Mouse (Mus musculus): ENCODE measurements at regions not wholly inside any gene's neighbourhood (a gene's known extent, or its start where the extent isn't known, plus 50 kb on each side); places are given as distances from the start of the nearest gene placed in this dataset.

- Histone ChIP-seq H3K9ac (replicated peaks; ENCODE audit: low read length) (no peak overlapping the region), H3K4me1 (ENCODE audit: control insufficient read depth, insufficient read depth, low read length) (no peaks in the 10 kb centered on the region), H3K36me3 (replicated peaks; ENCODE audit: control insufficient read depth, insufficient read depth, low read depth, low read length) (no peaks in the 10 kb centered on the region), H3K4me3 (ENCODE audit: low read depth, low read length) (no peak overlapping the region), H3K9me3 (replicated peaks; ENCODE audit: control insufficient read depth, low read length) (no peaks in the 10 kb centered on the region), H3K27me3 (ENCODE audit: control insufficient read depth, insufficient read depth, low read length) (no peaks in the 10 kb centered on the region), H3K4me2 (ENCODE audit: low read depth, low read length) (no peak overlapping the region), H3K27ac (replicated peaks; ENCODE audit: low read depth, low read length) (no peak overlapping the region)
- DNase-seq (ENCODE audit: low spot score) = no peak
- 90% methylated on average over 12 of the region's 12 CpGs for WGBS
- ATAC-seq (replicated peaks; ENCODE audit: insufficient number of reproducible peaks, low FRiP score, low TSS enrichment, low read depth) = no peak
These were observed 137.0 kb downstream of the Hlx start for GRCm38 (mm10) chr1:184595449-184595848.

DNA sequence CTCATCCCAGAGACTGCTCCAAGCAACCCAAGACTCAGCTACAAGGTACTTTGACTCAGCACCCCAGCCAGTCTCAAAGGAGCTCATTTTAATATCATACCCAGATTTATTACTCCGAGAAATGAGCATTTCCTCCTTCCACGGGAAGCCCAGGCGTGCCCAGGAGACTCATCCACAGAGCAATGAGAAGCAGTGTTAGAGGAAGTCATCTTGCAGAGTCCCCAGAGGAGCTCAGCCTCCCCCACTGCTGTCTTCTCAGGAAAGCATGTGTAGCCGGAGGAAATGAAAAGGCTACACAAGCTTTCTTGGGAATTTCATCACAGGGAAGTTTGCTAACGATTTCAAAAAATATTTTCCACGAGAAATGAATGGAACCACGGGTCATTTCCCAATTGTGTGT, 141.8 kb downstream of the Hlx start:
- Histone ChIP-seq H3K4me3 (ENCODE audit: low read depth, low read length) (no peak overlapping the region), H3K27me3 (ENCODE audit: control insufficient read depth, insufficient read depth, low read length) (no peaks in the 10 kb centered on the region), H3K36me3 (replicated peaks; ENCODE audit: control insufficient read depth, insufficient read depth, low read depth, low read length) (no peaks in the 10 kb centered on the region), H3K9ac (replicated peaks; ENCODE audit: low read length) (no peak overlapping the region), H3K27ac (replicated peaks; ENCODE audit: low read depth, low read length) (no peak overlapping the region), H3K4me2 (ENCODE audit: low read depth, low read length) (no peak overlapping the region), H3K9me3 (replicated peaks; ENCODE audit: control insufficient read depth, low read length) (no peaks in the 10 kb centered on the region), H3K4me1 (ENCODE audit: control insufficient read depth, insufficient read depth, low read length) (no peaks in the 10 kb centered on the region)
- ATAC-seq (replicated peaks; ENCODE audit: insufficient number of reproducible peaks, low FRiP score, low TSS enrichment, low read depth) = no peak
- WGBS = 69% methylated on average over 7 of the region's 7 CpGs
- DNase-seq (ENCODE audit: low spot score) = no peak

DNA sequence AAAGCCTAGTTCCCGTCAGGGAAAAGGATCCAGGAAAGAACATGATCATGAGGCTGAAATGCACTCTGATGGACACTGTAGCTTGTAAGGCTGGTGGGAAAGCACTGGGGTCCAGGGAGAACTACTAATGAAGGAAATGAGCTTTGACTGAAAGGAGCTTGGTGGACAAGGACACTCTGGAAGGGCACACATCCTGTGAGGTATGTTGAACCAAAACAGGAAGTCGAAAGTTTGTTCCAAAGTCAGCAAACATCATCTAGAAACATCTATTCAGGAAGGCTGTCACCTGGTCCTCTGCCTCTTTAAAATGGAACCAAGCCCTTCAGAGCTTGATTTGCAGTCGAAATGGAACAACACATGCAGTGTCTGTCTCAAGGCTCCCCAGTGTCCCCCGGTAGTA, 143.1 kb downstream of the Hlx start:
- Histone ChIP-seq H3K9ac (replicated peaks; ENCODE audit: low read length) (no peak overlapping the region), H3K4me1 (ENCODE audit: control insufficient read depth, insufficient read depth, low read length) (no peaks in the 10 kb centered on the region), H3K4me2 (ENCODE audit: low read depth, low read length) (no peak overlapping the region), H3K27ac (replicated peaks; ENCODE audit: low read depth, low read length) (no peak overlapping the region), H3K9me3 (replicated peaks; ENCODE audit: control insufficient read depth, low read length) (no peaks in the 10 kb centered on the region), H3K36me3 (replicated peaks; ENCODE audit: control insufficient read depth, insufficient read depth, low read depth, low read length) (no peaks in the 10 kb centered on the region), H3K4me3 (ENCODE audit: low read depth, low read length) (no peak overlapping the region), H3K27me3 (ENCODE audit: control insufficient read depth, insufficient read depth, low read length) (no peaks in the 10 kb centered on the region)
- ATAC-seq (replicated peaks; ENCODE audit: insufficient number of reproducible peaks, low FRiP score, low TSS enrichment, low read depth) (no peak), DNase-seq (ENCODE audit: low spot score) (no peak)
- WGBS = 81% methylated on average over 4 of the region's 4 CpGs

- H3K27ac ChIP-seq (replicated peaks; ENCODE audit: low read depth, low read length) = no peak overlapping the region
- no peak for DNase-seq (ENCODE audit: low spot score)
- H3K9me3 ChIP-seq (replicated peaks; ENCODE audit: control insufficient read depth, low read length) = no peaks in the 10 kb centered on the region
- WGBS = 66% methylated on average over 12 of the region's 12 CpGs
- no peak overlapping the region for H3K9ac ChIP-seq (replicated peaks; ENCODE audit: low read length)
- no peak overlapping the region for H3K4me3 ChIP-seq (ENCODE audit: low read depth, low read length)
- no peak overlapping the region for H3K4me2 ChIP-seq (ENCODE audit: low read depth, low read length)
- H3K4me1 ChIP-seq (ENCODE audit: control insufficient read depth, insufficient read depth, low read length) = no peaks in the 10 kb centered on the region
- no peak for ATAC-seq (replicated peaks; ENCODE audit: insufficient number of reproducible peaks, low FRiP score, low TSS enrichment, low read depth)
- no peaks in the 10 kb centered on the region for H3K27me3 ChIP-seq (ENCODE audit: control insufficient read depth, insufficient read depth, low read length)
- no peaks in the 10 kb centered on the region for H3K36me3 ChIP-seq (replicated peaks; ENCODE audit: control insufficient read depth, insufficient read depth, low read depth, low read length)
These were observed 147.9 kb downstream of the Hlx start for GRCm38 (mm10) chr1:184584505-184584874.

DNA sequence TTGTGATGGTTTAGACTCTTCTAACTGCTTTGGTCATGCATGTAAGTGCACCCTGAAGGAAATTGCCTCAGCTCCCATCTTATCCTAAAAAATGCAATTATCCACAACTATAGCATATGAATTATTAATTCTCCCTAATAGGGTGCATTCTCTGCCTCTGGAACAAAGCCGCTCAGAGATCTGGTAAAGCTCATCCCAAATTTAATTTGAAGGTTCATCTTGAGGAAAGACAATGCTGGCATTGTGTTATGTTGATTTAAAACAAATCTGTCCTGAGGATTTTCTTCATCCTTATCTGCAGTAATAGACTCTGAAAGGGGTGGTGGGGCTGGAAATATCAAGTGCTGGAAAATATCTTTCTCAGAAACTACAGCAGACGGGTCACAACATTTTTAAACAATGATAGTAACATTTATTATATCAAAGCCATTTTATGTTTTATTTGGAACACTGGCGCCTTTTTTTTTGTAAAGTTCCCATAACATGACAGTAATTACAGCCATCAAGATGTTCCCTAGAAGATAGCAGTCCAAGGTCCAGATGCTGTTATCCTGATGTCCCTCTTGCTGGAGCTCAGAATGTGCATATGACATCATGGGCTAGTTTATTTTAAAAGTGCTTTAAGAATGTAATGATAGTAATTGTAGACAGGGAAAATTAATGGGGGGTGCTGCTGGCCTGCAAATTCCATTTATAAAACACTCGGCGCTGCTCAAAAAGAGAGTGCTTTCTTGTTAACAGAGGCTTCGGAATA, 148.5 kb downstream of the Hlx start:
- Histone ChIP-seq H3K27me3 (ENCODE audit: control insufficient read depth, insufficient read depth, low read length) (no peaks in the 10 kb centered on the region), H3K27ac (replicated peaks; ENCODE audit: low read depth, low read length) (no peak overlapping the region), H3K4me3 (ENCODE audit: low read depth, low read length) (no peak overlapping the region), H3K9me3 (replicated peaks; ENCODE audit: control insufficient read depth, low read length) (no peaks in the 10 kb centered on the region), H3K36me3 (replicated peaks; ENCODE audit: control insufficient read depth, insufficient read depth, low read depth, low read length) (no peaks in the 10 kb centered on the region), H3K4me2 (ENCODE audit: low read depth, low read length) (no peak overlapping the region), H3K4me1 (ENCODE audit: control insufficient read depth, insufficient read depth, low read length) (no peaks in the 10 kb centered on the region), H3K9ac (replicated peaks; ENCODE audit: low read length) (no peak overlapping the region)
- ATAC-seq (replicated peaks; ENCODE audit: insufficient number of reproducible peaks, low FRiP score, low TSS enrichment, low read depth) = no peak
- DNase-seq (ENCODE audit: low spot score) = no peak
- WGBS = 85% methylated on average over 6 of the region's 6 CpGs

GRCm38 (mm10) chr1:184579475-184579874, 152.9 kb downstream of the Hlx start:
- 77% methylated on average over 3 of the region's 3 CpGs for WGBS

DNA sequence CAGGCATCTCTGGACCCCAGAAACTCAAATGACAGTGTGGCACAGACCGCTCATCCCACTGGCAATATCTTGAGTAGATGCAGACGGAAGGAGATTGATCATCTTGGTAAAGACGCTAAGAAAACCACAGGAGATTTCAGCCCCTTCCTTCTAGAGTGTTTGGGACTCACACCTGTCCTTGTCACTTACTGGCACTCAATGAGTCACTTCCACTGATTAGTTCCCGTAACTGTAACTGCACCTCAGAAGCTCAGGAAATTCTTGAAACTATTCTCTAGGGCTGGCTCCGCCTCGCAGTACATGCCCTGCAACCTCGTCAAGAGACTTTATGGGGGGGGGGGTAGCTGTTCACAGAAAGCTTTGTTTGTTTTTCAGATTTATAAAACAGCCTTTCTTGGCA, 155.9 kb downstream of the Hlx start:
- 72% methylated on average over 7 of the region's 7 CpGs for WGBS
- no peaks in the 10 kb centered on the region for H3K27me3 ChIP-seq (ENCODE audit: control insufficient read depth, insufficient read depth, low read length)
- H3K36me3 ChIP-seq (replicated peaks; ENCODE audit: control insufficient read depth, insufficient read depth, low read depth, low read length) = no peaks in the 10 kb centered on the region
- ATAC-seq (replicated peaks; ENCODE audit: insufficient number of reproducible peaks, low FRiP score, low TSS enrichment, low read depth) (no peak), DNase-seq (ENCODE audit: low spot score) (no peak)
- H3K4me1 ChIP-seq (ENCODE audit: control insufficient read depth, insufficient read depth, low read length) = no peaks in the 10 kb centered on the region
- no peaks in the 10 kb centered on the region for H3K9me3 ChIP-seq (replicated peaks; ENCODE audit: control insufficient read depth, low read length)
- H3K27ac ChIP-seq (replicated peaks; ENCODE audit: low read depth, low read length) = no peak overlapping the region
- no peak overlapping the region for H3K9ac ChIP-seq (replicated peaks; ENCODE audit: low read length)
- no peak overlapping the region for H3K4me2 ChIP-seq (ENCODE audit: low read depth, low read length)
- no peak overlapping the region for H3K4me3 ChIP-seq (ENCODE audit: low read depth, low read length)

More at GRCm38 (mm10) chr1:184579475-184579874, 152.9 kb downstream of the Hlx start:
- no peak overlapping the region for H3K9ac ChIP-seq (replicated peaks; ENCODE audit: low read length)
- H3K27ac ChIP-seq (replicated peaks; ENCODE audit: low read depth, low read length) = no peak overlapping the region
- H3K4me2 ChIP-seq (ENCODE audit: low read depth, low read length) = no peak overlapping the region
- no peaks in the 10 kb centered on the region for H3K4me1 ChIP-seq (ENCODE audit: control insufficient read depth, insufficient read depth, low read length)
- DNase-seq (ENCODE audit: low spot score) (no peak), ATAC-seq (replicated peaks; ENCODE audit: insufficient number of reproducible peaks, low FRiP score, low TSS enrichment, low read depth) (no peak)
- no peaks in the 10 kb centered on the region for H3K9me3 ChIP-seq (replicated peaks; ENCODE audit: control insufficient read depth, low read length)
- H3K4me3 ChIP-seq (ENCODE audit: low read depth, low read length) = no peak overlapping the region
- H3K27me3 ChIP-seq (ENCODE audit: control insufficient read depth, insufficient read depth, low read length) = no peaks in the 10 kb centered on the region
- no peaks in the 10 kb centered on the region for H3K36me3 ChIP-seq (replicated peaks; ENCODE audit: control insufficient read depth, insufficient read depth, low read depth, low read length)

GRCm38 (mm10) chr1:184573325-184573724, 159.1 kb downstream of the Hlx start:
- 72% methylated on average over 7 of the region's 7 CpGs for WGBS
- no peak for DNase-seq (ENCODE audit: low spot score)
- Histone ChIP-seq H3K4me1 (ENCODE audit: control insufficient read depth, insufficient read depth, low read length) (no peaks in the 10 kb centered on the region), H3K27me3 (ENCODE audit: control insufficient read depth, insufficient read depth, low read length) (no peaks in the 10 kb centered on the region), H3K4me2 (ENCODE audit: low read depth, low read length) (no peak overlapping the region), H3K9ac (replicated peaks; ENCODE audit: low read length) (no peak overlapping the region), H3K4me3 (ENCODE audit: low read depth, low read length) (no peak overlapping the region), H3K36me3 (replicated peaks; ENCODE audit: control insufficient read depth, insufficient read depth, low read depth, low read length) (no peaks in the 10 kb centered on the region), H3K9me3 (replicated peaks; ENCODE audit: control insufficient read depth, low read length) (no peaks in the 10 kb centered on the region), H3K27ac (replicated peaks; ENCODE audit: low read depth, low read length) (no peak overlapping the region)
- no peak for ATAC-seq (replicated peaks; ENCODE audit: insufficient number of reproducible peaks, low FRiP score, low TSS enrichment, low read depth)
